Mouse (Mus musculus) liver, embryonic 11.5 days (tissue): ENCODE data around the gene Csnk1g1. TPM values are rescaled to one million over a fixed set of nuclear protein-coding genes. Genes with fewer than 3 reads are reported as not detected.

ENCODE experiments used
- ATAC-seq: fragments of 200-750 bp; cut with Nextera tagmentation; replicated peaks from 2 replicates; pipeline ENCODE4 v1.8.0; 2017; ENCODE audit warnings: moderate number of reproducible peaks, mild to moderate bottlenecking, moderate TSS enrichment, moderate library complexity; ENCODE audit not compliant: low FRiP score
- DNase-seq: peaks from one replicate; pipeline ENCODE4 v3.0.0-alpha.2; 2017; ENCODE audit warnings: low spot score
- H3K27ac ChIP-seq: fragments of 300-500 bp; sonication (generic); 2 replicates; pipeline ENCODE4 v1.5.1; 2014; ENCODE audit warnings: mild to moderate bottlenecking, low read depth, low read length, control low read depth
- H3K27me3 ChIP-seq: fragments of 300-500 bp; sonication (generic); replicated peaks from 2 replicates; pipeline ENCODE4 v1.6.1; 2014; ENCODE audit warnings: low read length, mixed read lengths; ENCODE audit not compliant: control insufficient read depth, insufficient read depth
- H3K36me3 ChIP-seq: fragments of 300-500 bp; sonication (generic); 2 replicates; pipeline ENCODE4 v1.6.1; 2014; ENCODE audit warnings: mild to moderate bottlenecking, low read length, moderate library complexity, mixed read lengths; ENCODE audit not compliant: control insufficient read depth, insufficient read depth
- H3K4me1 ChIP-seq: fragments of 300-500 bp; sonication (generic); replicated peaks from 2 replicates; pipeline ENCODE4 v1.6.1; 2014; ENCODE audit warnings: low read length, mixed read lengths; ENCODE audit not compliant: control insufficient read depth, insufficient read depth
- H3K4me2 ChIP-seq: fragments of 300-500 bp; sonication (generic); 2 replicates; pipeline ENCODE4 v1.6.1; 2014; ENCODE audit warnings: mild to moderate bottlenecking, control low read depth, moderate library complexity
- H3K4me3 ChIP-seq: fragments of 300-500 bp; sonication (generic); 2 replicates; pipeline ENCODE4 v1.5.1; 2014; ENCODE audit warnings: low read depth, low read length, control low read depth
- H3K9ac ChIP-seq: fragments of 300-500 bp; sonication (generic); 2 replicates; pipeline ENCODE4 v1.6.1; 2014; ENCODE audit warnings: low read depth, low read length, control low read depth
- H3K9me3 ChIP-seq: fragments of 300-500 bp; sonication (generic); 2 replicates; pipeline ENCODE4 v1.6.1; 2016; ENCODE audit warnings: low read length, inconsistent platforms, mixed read lengths; ENCODE audit not compliant: control insufficient read depth
- WGBS: fragments of 180-500 bp; shearing (Covaris S2); extraction: QIAGEN DNeasy Blood & Tissue Kit; methylation state at CpG from one replicate; pipeline ENCODE4 v1.1.7; 2014; 5-methylcytosine and 5-hydroxymethylcytosine counted together
- polyA plus RNA-seq: library from polyadenylated mRNA; unstranded; fragments of >200 nt; fragmentation: Nextera tagmentation; extraction: Ambion mirVana; gene quantifications from 2 replicates; pipeline ENCODE4 v1.2.1, GENCODE M21; 2014

Csnk1g1 gene
- polyA plus RNA-seq, 1 experiment from 2014 or later: 11.7 TPM

GRCm38 (mm10) chr9:65973206-65973605, 64.5 kb downstream of the Csnk1g1 start:
- 80% methylated on average over 2 of the region's 2 CpGs for WGBS
- Histone ChIP-seq H3K9ac (no peak overlapping the region), H3K9me3 (no peaks in the 10 kb centered on the region), H3K27ac (no peak overlapping the region), H3K4me2 (no peak overlapping the region), H3K36me3 (no peaks in the 10 kb centered on the region), H3K27me3 (no peaks in the 10 kb centered on the region), H3K4me3 (no peak overlapping the region), H3K4me1 (no peaks in the 10 kb centered on the region)
- no peak for ATAC-seq
- DNase-seq: no peak

- H3K36me3 ChIP-seq: no peaks in the 10 kb centered on the region
- no peaks in the 10 kb centered on the region for H3K9me3 ChIP-seq
- no peak for DNase-seq
- no peaks in the 10 kb centered on the region for H3K27me3 ChIP-seq
- H3K27ac ChIP-seq: no peak overlapping the region
- no peak for ATAC-seq
- H3K4me1 ChIP-seq: no peaks in the 10 kb centered on the region
- H3K9ac ChIP-seq: no peak overlapping the region
- H3K4me3 ChIP-seq: no peak overlapping the region
- no peak overlapping the region for H3K4me2 ChIP-seq
Observed at GRCm38 (mm10) chr9:65975886-65976285, 67.2 kb downstream of the Csnk1g1 start.

GRCm38 (mm10) chr9:65982841-65983240, 74.1 kb downstream of the Csnk1g1 start:
- 48% methylated on average over 1 of the region's 1 CpGs for WGBS
- no peaks in the 10 kb centered on the region for H3K27me3 ChIP-seq
- no peaks in the 10 kb centered on the region for H3K4me1 ChIP-seq
- H3K4me2 ChIP-seq: no peak overlapping the region
- ATAC-seq (no peak), DNase-seq (no peak)
- H3K27ac ChIP-seq: no peak overlapping the region
- H3K36me3 ChIP-seq: no peaks in the 10 kb centered on the region
- H3K9me3 ChIP-seq: no peaks in the 10 kb centered on the region
- no peak overlapping the region for H3K4me3 ChIP-seq
- H3K9ac ChIP-seq: no peak overlapping the region

- no peak overlapping the region for H3K4me2 ChIP-seq
- ATAC-seq (no peak), DNase-seq (no peak)
- WGBS: 90% methylated on average over 5 of the region's 5 CpGs
- H3K4me1 ChIP-seq: no peaks in the 10 kb centered on the region
- H3K4me3 ChIP-seq: no peak overlapping the region
- H3K36me3 ChIP-seq: no peaks in the 10 kb centered on the region
- H3K9me3 ChIP-seq: no peaks in the 10 kb centered on the region
- no peak overlapping the region for H3K27ac ChIP-seq
- no peak overlapping the region for H3K9ac ChIP-seq
- no peaks in the 10 kb centered on the region for H3K27me3 ChIP-seq
Observed at GRCm38 (mm10) chr9:65987021-65987420, 78.3 kb downstream of the Csnk1g1 start.

GRCm38 (mm10) chr9:65995603-65996376, 87.1 kb downstream of the Csnk1g1 start:
- WGBS: 90% methylated on average over 7 of the region's 7 CpGs
- H3K9ac ChIP-seq: no peak overlapping the region
- ATAC-seq (no peak), DNase-seq (no peak)
- H3K4me3 ChIP-seq: no peak overlapping the region
- H3K36me3 ChIP-seq: no peaks in the 10 kb centered on the region
- H3K4me2 ChIP-seq: no peak overlapping the region
- H3K27me3 ChIP-seq: no peaks in the 10 kb centered on the region
- no peaks in the 10 kb centered on the region for H3K9me3 ChIP-seq
- no peak overlapping the region for H3K27ac ChIP-seq
- H3K4me1 ChIP-seq: no peaks in the 10 kb centered on the region

- Histone ChIP-seq H3K4me1 (no peaks in the 10 kb centered on the region), H3K27me3 (no peaks in the 10 kb centered on the region), H3K9me3 (no peaks in the 10 kb centered on the region), H3K4me3 (no peak overlapping the region), H3K4me2 (no peak overlapping the region), H3K9ac (no peak overlapping the region), H3K27ac (no peak overlapping the region), H3K36me3 (no peaks in the 10 kb centered on the region)
- DNase-seq: no peak
- no peak for ATAC-seq
- WGBS: 79% methylated on average over 5 of the region's 5 CpGs
Observed at GRCm38 (mm10) chr9:65998965-65999364, 90.2 kb downstream of the Csnk1g1 start.

- WGBS: 33% methylated on average over 4 of the region's 4 CpGs
- Histone ChIP-seq H3K27me3 (no peaks in the 10 kb centered on the region), H3K4me1 (no peaks in the 10 kb centered on the region), H3K9ac (no peak overlapping the region), H3K27ac (no peak overlapping the region), H3K4me3 (no peak overlapping the region), H3K4me2 (no peak overlapping the region), H3K9me3 (no peaks in the 10 kb centered on the region), H3K36me3 (0 out of 2 replicates have a peak, but pooled peaks cover 2% of the 10 kb centered on the region)
- DNase-seq (no peak), ATAC-seq (no peak)
Observed at GRCm38 (mm10) chr9:66004380-66004779, 95.7 kb downstream of the Csnk1g1 start.

GRCm38 (mm10) chr9:66007603-66008202, 99.0 kb downstream of the Csnk1g1 start:
- Histone ChIP-seq H3K4me2 (no peak overlapping the region), H3K4me3 (no peak overlapping the region), H3K9ac (no peak overlapping the region), H3K27me3 (no peaks in the 10 kb centered on the region), H3K9me3 (no peaks in the 10 kb centered on the region), H3K36me3 (peaks cover 5% of the 10 kb centered on the region; the same call in 1 of the 2 replicates), H3K27ac (no peak overlapping the region), H3K4me1 (no peaks in the 10 kb centered on the region)
- DNase-seq: no peak
- ATAC-seq: no peak
- 84% methylated on average over 7 of the region's 7 CpGs for WGBS

GRCm38 (mm10) chr9:66020601-66021000, 111.9 kb downstream of the Csnk1g1 start:
- H3K36me3 ChIP-seq: no peaks in the 10 kb centered on the region; the same call in 1 of the 2 replicates
- H3K9me3 ChIP-seq: no peaks in the 10 kb centered on the region
- H3K27ac ChIP-seq: no peak overlapping the region
- DNase-seq: no peak
- no peaks in the 10 kb centered on the region for H3K4me1 ChIP-seq
- H3K27me3 ChIP-seq: no peaks in the 10 kb centered on the region
- no peak overlapping the region for H3K4me3 ChIP-seq
- H3K9ac ChIP-seq: no peak overlapping the region
- H3K4me2 ChIP-seq: no peak overlapping the region
- no peak for ATAC-seq
